Mouse (Mus musculus): ENCODE measurements around the gene Tmem40. TPM values are rescaled to one million over a fixed set of nuclear protein-coding genes. Genes with fewer than 3 reads are reported as not detected.

Tmem40 gene
- total RNA-seq (2021): under 1 TPM; 0.42 to 0.44 TPM
- long read RNA-seq, experiment 1: 0 reads
- long read RNA-seq, experiment 2: 0 reads

- no peak for DNase-seq (ENCODE audit: low spot score in 2 of 2)
- no peak for TF ChIP-seq CTCF (conservative IDR thresholded peaks at IDR 0.05)
- Histone ChIP-seq H3K4me3 (no peak within 1 kb of the TSS), H3K27ac (no peak within 1 kb of the TSS)
Observed at GRCm38 (mm10) chr6:115761995-115762756, at the start of gene Tmem40. Tmem40 (minus strand) TSS chr6:115762410.

DNA sequence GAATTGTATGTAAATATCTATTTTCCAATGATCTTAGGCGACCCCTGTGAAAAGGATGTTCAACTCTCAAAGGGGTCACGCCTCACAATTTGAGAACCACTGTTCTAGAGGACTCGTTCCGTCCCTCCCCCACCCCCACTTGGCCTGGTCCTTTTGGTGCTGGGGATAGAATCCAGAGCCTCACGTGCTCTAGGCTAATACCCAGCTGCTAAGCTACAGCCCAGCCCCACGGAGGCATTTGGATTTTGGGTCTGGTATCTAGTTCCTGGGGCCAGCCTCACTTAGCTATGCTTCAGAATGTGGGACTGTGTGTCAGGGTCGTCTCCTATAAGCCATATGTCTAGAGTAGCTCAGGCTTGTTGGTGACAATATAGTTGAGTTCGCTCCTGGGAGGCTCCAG lies 49.4 kb upstream of the Tmem40 start:
- TF ChIP-seq CTCF (conservative IDR thresholded peaks at IDR 0.05): no peak
- no peak overlapping the region for H3K27ac ChIP-seq
- DNase-seq (ENCODE audit: low spot score in 2 of 2): no peak

GRCm38 (mm10) chr6:115808488-115809231 lies 46.5 kb upstream of the Tmem40 start, which contains the start of gene Rpl32:
Rpl32 (minus strand) TSS chr6:115808747.
- H3K27ac ChIP-seq: peak within 1 kb of the TSS; percentile 99
- H3K4me3 ChIP-seq: peak within 1 kb of the TSS; percentile 95
- DNase-seq (ENCODE audit: low spot score in 2 of 2): peak; percentile 86
- TF ChIP-seq CTCF (conservative IDR thresholded peaks at IDR 0.05): peak; percentile 80

More for the DNA sequence above, 49.4 kb upstream of the Tmem40 start:
- H3K4me3 ChIP-seq: no peak overlapping the region

- no peak for DNase-seq (ENCODE audit: low spot score in 2 of 2)
- Histone ChIP-seq H3K4me3 (peak overlapping the region; percentile 95), H3K27ac (peak overlapping the region; percentile 99)
- no peak for TF ChIP-seq CTCF (conservative IDR thresholded peaks at IDR 0.05)
Observed at GRCm38 (mm10) chr6:115808196-115808487, 45.9 kb upstream of the Tmem40 start.

GRCm38 (mm10) chr6:115807464-115808195 lies 45.4 kb upstream of the Tmem40 start:
- no peak for DNase-seq (ENCODE audit: low spot score in 2 of 2)
- Histone ChIP-seq H3K27ac (peak overlapping the region; percentile 99), H3K4me3 (peak overlapping the region; percentile 95)
- TF ChIP-seq CTCF (conservative IDR thresholded peaks at IDR 0.05): no peak

GRCm38 (mm10) chr6:115804432-115805192 lies 42.4 kb upstream of the Tmem40 start:
- Histone ChIP-seq H3K4me3 (no peak overlapping the region), H3K27ac (no peak overlapping the region)
- no peak for DNase-seq (ENCODE audit: low spot score in 2 of 2)
- TF ChIP-seq CTCF (conservative IDR thresholded peaks at IDR 0.05): no peak

DNA sequence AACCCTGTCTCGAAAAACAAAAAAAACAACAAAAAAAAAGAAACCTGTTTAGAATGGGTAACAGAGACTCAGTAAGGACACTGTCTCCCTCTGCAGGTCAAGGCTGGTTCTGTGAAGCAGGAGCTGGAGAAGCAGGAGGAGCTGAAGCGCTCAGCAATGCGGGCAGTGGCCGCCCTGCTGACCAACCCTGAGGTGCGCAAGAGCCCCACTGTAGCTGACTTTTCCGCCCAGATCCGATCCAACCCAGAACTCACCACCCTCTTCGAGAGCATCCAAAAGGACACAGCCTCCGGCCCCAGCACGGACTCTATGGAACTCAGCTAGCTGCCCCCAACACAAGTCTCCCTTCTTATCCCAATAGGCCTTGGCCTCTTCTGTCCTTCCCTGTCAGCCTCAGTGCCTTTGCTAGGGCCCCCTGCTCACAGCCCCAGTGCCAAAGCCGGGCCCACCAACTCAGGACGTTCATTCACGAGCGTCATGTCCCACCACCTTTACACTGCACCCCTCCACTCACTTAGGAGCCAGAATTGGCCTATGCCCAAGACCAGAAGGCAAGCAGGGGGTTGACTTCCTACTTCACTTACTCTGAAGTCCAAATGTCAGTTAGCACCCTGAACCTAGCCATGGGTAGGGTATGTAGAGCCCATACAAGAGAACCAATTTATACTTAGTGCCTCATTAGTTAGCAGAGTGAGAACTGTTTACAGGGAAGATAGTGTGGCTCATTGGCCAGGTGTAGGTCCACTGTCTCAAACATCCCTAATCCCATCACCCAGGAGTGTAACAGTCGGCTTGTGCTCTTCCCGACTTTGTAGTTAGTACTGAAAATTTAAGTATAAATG lies 41.6 kb upstream of the Tmem40 start:
- peak; percentile 83 for TF ChIP-seq CTCF (conservative IDR thresholded peaks at IDR 0.05)
- Histone ChIP-seq H3K4me3 (no peak overlapping the region), H3K27ac (no peak overlapping the region)

DNA sequence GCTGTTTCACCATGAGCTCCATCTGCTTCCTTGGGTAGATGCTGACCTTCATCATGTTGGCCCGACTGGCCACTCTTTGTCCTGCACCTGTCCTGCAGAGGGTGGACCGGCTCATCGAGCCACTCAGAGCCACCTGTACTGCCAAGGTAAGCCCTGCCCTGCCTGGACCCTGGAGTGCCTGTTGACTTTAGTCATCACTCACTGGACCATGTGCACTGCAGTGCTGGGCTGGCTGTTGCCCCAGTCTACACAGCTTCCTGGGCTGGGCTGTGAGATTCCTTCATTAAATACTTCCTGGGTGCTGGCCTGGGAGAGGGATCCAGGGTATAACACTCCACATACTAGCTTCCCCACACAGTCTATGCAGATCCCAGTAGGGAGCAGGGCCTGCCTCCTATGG lies 39.6 kb upstream of the Tmem40 start:
- H3K27ac ChIP-seq: no peak overlapping the region

More for the DNA sequence above, 41.6 kb upstream of the Tmem40 start:
- peak; percentile 64 to 67 for DNase-seq (ENCODE audit: low spot score in 2 of 2)

DNA sequence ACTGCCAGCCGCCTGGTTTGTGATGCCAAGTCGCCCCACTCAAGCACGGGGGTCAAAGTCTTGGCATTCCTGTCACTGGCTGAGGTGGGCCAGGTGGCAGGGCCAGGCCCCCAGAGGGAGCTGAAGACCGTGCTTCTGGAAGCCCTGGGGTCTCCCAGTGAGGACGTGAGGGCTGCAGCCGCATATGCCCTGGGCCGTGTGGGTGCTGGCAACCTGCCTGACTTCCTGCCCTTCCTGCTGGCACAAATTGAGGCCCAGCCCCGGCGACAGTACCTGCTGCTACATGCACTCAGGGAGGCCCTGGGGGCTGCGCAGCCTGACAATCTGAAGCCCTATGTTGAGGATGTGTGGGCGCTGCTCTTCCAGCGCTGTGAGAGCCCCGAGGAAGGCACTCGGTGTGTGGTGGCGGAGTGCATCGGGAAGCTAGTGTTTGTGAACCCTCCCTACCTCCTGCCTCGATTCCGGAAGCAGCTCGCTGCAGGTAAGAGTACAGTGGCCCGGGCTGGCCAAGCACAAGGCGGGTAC lies 30.5 kb upstream of the Tmem40 start:
- peak in 1 of 2 experiments; percentile 21 for DNase-seq (ENCODE audit: low spot score in 2 of 2)
- no peak for TF ChIP-seq CTCF (conservative IDR thresholded peaks at IDR 0.05)
- H3K4me3 ChIP-seq: no peak overlapping the region
- no peak overlapping the region for H3K27ac ChIP-seq

More for the DNA sequence above, 39.6 kb upstream of the Tmem40 start:
- H3K4me3 ChIP-seq: no peak overlapping the region
- no peak for TF ChIP-seq CTCF (conservative IDR thresholded peaks at IDR 0.05)
- DNase-seq (ENCODE audit: low spot score in 2 of 2): no peak

GRCm38 (mm10) chr6:115791842-115792686 lies 29.9 kb upstream of the Tmem40 start:
- peak in 1 of 2 experiments; percentile 17 for DNase-seq (ENCODE audit: low spot score in 2 of 2)
- Histone ChIP-seq H3K27ac (no peak overlapping the region), H3K4me3 (no peak overlapping the region)
- no peak for TF ChIP-seq CTCF (conservative IDR thresholded peaks at IDR 0.05)
